Mouse (Mus musculus) fibroblast of lung, adult 2 months (primary cell): ENCODE measurements around the gene Pla2r1.

Source experiments
- DNase-seq: peaks from one replicate; pipeline ENCODE4 v3.0.0-alpha.2; 2011; ENCODE audit warnings: low read depth

Gene Pla2r1

DNA sequence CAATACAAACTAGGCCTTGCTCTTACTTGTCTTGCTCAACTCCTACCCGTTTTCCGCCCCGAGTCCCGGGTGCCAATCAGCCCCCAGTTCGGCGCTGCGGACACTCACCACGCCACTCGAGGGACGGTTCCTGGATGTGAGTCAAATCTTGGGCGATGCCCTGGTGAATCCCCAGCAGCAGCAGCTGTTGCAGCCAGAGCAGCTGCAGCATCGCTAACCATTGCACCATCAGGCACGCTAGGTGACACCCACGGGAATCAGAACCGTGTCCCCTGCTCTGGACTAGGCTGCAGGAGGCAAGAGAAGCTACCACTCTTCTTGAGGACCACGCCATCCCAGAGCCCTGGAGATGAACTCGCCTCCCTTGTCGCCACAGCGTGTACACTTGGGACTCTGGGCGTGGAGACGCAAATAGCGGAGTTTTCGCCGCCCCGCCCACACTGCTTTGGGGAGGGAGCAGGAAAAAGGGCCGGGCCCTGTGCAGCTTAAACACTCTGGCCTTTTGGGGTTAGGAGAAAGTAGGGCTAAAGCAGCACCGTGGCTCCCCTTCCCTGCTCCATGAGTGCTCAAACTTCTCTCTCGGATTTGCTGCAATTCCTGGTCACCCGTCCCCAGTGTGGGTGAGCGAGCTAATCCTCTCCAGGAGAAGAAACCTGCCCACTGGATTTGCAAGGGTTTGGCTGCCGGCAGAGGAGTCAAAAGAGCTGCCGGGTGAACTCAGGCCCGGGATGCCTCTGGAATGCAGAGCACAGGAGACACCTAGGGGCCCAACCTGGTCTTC, at the start of gene Pla2r1:
Gene Pla2r1, minus strand, starts transcription at position 407 of the 781 bp plus-strand sequence.
- no peak for DNase-seq

DNA sequence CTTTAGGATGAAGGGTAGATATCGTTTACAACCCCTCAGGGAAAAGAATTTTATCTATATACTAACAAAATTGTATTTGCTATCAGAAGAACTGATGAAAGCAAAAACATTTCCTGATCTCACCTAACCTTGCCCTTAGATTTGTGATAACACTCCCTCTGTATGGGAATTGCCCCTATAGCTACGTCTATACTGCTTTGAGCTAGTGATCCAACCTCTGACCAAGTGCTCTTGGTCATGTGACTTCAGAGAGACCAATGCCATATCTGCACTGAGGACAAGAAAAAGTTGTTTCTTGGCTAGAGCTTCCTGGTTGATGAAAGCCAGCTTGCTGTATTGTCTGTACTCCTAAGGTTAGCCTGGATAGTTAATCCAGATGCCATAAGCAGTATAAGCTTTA, 48.2 kb upstream of the Pla2r1 start:
- DNase-seq = no peak

DNA sequence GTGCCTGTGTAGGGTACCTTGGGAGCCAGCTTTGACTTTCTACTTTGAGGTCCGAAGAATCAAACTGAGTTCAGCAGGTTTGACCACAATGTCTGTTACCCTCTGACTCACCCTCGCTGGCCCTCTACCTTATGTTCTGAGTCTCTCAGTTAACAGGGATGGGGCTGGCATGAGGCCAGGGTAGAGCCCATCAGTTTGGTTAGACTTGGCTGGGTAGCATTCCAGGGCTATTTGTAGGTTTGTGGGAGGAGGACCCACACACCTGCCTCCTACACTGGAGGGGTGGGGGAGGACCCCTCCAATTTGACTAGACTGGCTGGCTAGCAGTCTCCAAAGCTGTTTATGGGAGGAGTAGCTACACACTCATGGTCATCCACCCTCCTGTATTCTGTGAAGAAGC, 47.8 kb upstream of the Pla2r1 start:
- no peak for DNase-seq

DNA sequence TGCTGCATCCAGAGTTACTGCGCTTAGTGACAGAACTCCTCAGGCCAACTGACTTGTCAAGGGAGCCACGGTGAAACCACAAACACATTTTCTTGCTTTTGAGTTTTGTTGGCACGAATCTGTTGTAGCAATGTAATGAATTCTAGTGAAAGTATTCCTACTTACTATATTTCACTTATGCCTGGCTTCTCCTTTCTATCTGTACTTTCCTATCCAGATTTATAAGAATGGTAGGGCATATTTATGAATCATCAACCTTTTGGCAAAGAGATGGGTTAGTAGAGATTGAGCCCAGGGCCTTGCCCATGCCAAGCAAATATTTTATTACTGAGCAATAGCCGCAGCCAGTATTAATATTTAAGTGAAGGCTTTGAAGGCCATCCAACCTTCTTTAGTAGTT, 30.3 kb upstream of the Pla2r1 start:
- DNase-seq = peak; percentile 41

DNA sequence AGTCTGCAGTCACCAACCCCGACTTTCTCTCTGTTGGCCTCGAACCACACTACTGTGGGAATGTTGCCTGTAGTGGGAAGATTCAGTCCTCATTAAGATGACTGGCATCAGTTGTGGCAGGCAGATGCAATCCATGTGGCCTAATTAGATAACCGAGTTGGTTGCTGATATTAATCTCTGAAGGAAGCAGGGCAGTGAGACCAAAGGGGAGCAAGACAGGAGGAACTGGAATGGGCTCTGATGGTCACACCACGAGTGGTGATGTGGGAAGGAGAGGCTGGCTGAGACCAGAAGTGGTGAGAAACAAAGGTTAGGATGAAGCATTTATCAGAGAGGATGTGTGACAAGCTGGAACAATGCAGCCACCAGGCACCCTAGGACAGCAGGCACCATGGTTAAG, 1.5 kb upstream of the Pla2r1 start:
- no peak for DNase-seq

DNA sequence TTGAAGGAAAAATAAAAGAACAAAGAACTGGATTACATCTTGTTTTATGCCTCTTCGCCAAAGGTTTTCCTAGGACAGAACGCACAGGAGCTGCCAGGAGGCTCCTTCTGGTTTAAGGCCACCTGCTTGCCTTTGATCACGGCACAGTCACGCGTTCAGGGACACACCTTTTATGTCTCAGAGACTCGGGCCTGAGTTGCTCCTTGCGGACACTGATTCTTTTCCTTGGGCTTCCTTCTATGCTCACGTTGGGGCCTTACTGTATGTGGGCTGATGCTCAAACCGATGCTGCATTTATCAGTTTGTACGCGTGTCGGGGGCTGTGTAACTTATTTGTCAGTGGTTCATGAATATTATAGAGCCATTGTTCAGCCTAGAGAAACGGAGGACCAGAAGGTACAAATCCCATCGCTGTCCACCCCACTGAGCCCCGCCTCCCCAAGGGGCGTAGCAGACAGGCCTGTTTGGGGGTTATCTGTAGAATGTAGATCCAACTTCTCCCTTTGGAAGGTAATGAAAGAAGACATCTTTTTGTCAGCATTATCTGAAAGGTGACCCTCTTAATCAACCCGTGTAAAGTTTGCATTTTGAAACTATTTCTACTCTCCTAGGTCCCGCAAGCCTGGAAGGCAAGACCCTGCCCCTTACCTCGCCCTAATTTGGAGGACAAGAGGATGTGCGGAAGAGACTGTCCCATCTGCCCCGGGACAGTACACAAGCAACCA, 769 bp downstream of the Pla2r1 start:
- DNase-seq = no peak

DNA sequence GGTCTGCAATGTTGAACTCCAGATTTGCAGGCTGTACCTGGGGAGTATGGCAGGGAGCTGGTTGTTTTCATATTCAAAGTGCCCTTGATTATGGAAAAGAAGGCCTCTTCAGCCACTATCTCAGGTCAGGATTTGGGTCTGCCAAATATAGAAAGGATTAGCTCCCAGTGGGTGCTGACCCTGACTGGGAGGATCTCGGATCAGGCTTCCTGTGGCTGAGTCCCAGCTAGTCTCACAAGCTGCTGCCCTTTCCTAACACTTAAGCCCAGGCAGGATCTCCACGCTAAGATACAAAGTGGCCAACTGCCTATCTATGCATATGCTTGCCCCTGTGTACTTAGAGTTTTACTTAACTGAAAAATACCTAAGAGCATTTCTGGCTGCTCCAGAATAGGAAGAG, 1.4 kb downstream of the Pla2r1 start:
- no peak for DNase-seq

DNA sequence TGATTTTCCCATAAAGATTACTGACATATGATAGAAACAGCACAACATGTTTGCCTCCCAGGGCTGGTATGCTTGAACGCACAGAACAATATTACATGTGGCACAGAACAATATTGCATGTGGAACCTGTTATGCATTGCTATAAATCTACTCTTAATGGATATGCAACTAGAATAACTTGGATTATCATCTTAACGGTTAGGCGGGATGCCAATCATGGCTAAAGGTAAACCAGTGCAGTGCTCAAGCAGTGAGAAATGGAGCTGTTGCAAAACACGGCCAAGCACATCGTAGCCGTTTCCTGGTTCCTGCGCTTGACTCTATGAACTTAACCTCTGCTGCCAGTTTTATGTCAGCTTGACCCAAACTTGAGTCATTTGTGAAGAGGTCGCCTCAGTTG, 2.6 kb downstream of the Pla2r1 start:
- no peak for DNase-seq

DNA sequence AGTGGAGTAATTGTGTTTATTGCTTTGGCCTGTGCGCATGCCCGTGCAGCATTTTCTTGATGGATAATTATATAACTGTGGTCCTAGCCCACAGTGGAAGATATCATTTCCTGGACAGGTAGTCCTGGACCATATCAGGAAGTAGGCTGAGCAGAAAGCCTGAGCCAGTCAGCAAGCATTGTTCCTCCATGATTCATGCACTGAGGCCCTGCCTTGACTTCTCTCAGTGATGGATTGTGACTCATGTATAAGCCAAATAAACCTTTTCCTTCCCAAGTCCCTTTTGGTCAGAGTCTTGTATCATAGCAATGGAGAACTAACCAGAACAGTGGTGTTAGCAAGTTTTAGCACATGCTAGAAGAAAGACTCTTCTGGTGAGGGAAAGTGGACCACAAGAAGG, 3.3 kb downstream of the Pla2r1 start:
- no peak for DNase-seq

DNA sequence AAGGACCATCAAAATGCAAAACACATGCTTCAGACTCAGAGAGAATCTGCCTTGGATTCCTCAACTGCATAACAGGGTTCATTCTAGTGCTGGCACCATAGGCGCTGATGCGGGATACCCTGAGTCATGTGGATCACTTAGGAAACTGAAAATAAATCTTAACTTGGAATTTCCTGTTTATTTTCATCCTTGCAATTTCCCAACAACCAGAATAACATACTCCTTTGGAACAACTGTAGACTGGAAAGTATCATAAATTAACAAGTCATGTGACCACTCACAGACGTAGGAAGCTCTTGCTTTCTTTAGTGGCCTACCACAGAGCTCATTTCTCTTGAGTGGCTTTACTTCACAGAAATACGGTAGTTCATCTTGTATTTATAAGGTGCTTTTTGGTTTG, 7.0 kb downstream of the Pla2r1 start:
- DNase-seq = no peak

DNA sequence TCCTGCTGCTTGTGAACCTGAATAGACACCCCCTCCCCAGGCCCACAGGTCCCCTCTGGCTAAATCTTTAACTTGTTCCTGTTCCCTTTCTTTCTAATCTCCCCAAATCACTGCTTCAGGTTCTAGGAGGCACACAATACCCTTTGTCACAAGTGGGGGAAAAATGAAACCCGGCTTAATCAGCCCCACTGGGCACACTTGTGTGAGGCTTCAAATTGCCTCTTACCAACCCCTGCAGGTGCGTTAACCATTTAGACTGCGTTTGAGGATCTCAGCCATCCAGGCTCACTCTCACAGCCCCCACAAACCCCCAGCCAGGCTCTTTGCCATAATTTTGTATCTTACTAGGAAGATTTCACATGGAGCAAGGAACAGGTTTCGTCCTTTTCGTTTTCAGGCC, 9.1 kb downstream of the Pla2r1 start:
- no peak for DNase-seq

DNA sequence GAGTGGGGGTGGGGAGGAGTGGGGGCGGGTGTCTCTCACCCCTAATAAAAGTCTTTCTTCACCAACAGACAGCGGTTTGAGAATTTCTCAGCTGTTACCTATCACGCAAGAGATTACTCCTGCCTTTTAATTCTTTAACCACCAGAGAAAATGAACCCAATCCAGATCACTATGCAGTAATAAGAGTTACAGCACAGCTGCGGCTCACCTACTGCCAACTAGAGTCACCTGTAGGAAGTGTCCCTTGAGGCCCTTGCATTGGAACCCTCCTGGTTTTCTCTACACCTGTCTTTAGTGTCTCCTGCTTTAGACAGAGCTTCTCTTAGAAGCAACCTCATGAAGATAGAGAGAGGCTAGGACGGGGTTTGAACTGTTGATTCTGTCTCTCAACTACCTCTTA, 11.4 kb downstream of the Pla2r1 start:
- DNase-seq = no peak

DNA sequence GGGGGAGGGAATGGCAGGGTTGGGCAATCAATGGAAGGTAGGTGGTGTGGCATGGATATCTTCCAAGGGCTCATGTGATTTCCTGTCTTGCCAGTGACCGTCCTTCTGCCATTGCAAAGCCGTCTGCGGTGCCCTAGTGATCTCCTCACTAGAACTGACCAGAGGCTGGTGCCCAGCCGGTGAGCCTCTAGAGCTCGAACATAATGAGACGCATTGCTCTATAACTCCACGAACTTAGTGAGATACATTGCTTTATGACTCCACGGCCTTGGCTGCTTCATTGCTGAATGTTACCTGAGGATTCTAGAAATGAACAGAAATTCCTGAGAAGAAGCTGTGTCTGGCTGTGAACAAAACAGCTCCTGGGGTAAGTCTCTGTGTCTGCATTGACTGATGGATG, 12.8 kb downstream of the Pla2r1 start:
- DNase-seq = no peak

DNA sequence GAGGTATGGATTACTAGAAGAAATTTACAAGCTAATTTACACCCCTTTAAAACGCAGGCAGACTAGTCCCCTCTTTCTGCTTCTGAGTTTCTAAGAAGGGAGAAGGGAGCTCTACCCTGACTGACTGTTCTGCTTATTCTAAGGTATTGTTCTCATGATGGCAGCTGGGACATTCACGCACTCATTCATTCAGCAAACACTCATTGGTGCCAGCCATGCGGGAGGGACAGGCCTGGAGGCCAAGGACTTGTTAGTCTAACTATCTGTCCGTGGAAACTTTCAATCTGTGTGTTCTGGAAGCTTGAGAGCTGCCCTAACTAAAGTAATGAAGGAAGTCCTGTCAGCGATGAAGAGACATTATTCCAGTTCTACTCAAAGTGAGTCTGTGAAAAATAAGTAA, 14.4 kb downstream of the Pla2r1 start:
- DNase-seq = no peak

DNA sequence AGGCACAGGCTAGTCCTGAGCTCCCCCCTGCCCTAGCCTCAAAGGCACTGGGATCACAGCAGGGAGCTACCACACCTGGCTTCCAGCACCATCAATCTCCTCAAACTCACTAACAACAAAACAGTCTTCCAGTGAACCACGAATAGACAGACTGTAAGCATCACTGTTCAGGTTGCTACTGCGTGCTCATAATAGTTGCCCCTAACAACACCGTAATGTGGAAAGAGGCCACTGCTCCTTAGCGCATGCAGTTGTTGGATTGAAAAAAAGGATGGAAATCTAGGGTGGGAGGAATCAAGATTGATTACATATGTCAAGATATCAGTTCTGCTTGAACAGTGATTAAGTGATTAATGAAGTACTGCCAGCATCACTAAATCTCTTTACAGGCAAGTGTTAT, 14.8 kb downstream of the Pla2r1 start:
- no peak for DNase-seq

DNA sequence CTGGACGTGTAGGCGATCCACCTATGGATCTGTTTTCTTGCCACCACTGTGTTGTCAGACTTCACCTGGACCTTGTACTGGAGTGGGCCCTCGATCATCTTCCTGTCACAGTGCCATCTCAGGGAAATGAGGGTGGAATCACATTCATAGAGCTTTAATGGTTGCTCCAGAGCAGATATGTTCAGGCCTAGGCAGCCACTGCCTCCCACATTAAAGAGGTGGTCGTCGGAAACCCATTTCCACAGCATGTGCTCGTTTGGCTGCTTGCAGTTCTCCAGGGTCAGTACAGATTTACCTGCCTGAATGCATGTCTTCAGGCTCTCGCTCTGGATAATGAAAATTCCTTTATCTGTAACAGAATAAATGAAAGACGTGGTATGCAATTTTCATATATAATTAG, 18.4 kb downstream of the Pla2r1 start:
- DNase-seq = no peak

DNA sequence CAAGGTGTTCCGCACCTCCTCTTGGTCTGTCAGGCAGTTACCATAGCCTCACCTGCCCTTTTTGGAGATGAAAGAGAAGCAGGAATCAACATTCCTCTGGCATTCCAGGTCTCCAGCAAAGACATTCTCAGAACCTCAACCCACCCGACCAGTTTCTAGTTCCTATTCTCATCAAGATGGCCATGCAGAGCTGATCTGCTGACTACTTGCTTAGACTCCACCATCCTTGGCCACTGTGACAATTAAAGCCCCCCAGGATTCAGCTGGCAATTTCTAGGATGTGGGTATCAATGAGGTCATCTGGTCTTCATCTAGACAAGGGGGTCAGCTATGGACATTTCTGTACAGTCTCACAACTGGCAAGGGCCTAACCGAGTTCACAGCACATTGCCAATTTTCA, 20.1 kb downstream of the Pla2r1 start:
- no peak for DNase-seq

DNA sequence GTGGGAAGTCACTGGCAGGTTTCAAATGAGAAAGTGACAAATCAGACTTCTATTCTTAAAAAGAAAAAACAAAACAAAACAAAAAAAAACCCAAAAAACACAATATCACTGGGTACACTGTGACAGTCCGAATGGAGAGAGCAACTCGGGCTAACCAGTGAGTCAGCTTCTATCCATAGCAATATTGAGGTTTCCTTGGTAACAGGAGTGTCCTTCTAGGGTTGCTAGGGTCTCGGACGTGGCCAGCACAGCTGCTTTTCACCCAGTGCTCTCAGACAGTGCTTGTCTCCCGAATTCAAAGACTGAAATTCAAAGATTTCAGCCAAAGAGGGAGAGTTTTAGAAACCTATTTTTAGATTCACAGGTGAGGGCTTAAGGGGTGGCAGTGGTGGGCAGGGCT, 20.6 kb downstream of the Pla2r1 start:
- no peak for DNase-seq

DNA sequence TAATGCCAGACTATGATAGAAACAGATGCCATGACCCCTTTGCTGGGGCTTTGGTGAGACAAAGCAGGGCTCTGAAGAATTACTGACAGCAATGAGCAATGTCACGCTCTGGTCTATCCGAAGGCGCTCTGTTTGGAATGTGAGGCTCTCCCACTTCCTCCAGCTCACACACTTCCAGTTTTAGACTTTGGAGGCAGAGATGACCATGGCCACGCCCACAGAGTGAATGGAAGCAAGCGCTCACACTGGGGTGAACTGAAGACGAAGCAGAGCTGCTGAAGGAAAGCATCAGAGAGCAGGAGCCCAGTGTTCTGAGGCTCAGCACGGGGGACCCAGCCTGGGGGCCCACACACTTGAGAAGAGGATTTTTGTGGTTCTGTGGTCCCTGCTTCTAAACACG, 37.3 kb downstream of the Pla2r1 start:
- DNase-seq = no peak

DNA sequence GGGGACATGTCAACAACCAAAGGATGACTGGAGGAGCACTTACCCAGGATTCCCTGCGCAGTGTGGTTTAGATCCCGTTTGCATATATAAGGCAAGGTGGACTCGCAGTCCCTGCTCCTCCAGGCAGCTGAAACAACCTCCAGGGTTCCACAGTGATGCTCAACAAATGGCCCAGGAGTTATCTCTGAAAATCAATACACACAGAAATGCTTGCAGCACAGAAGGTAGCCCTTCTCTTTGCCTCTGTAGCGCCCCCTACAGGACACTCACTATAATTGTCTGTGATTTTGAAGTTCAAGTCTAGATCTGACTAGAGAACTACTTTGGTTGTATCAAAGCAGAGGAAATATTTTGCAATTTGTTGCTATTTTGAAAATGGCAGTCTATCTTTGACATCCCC, 38.2 kb downstream of the Pla2r1 start:
- no peak for DNase-seq

DNA sequence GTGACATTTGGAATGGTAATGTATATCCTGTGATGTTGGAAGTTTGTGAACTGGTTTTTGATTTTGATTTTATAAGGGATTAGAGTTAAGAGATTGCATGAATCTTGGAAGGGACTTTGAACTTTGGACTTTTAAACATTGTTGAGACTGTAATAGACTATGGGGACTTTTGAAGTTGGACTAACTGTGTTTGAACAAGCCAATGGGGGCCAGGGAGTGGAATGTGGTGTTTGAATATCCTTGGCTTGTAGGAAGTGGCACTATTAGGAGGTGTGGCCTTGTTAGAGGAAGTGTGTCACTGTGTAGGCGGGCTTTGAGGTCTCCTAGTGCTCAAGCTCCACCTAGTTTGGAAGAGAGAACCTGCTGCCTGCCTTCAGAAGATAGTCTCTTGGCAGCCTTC, 42.4 kb downstream of the Pla2r1 start:
- DNase-seq = no peak

DNA sequence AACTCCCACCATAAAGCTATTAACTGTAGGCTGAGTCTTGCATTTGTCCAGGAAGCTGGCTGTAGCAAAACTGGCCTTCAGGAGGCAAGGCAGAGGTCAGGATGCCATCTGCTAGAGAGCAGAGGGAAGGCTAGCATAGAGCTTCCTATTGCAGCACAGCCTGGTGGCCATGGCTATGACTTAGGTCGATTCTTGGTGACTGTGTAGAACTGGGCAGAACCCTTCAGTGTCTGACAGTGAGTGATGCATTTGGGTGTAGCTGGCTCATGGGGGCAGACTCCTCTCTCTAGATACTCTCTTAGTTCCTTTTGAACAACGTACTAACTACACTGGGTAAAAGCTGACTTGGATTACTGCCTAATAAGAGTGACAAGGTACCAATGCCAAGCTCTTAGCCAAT, 48.0 kb downstream of the Pla2r1 start:
- DNase-seq = no peak

DNA sequence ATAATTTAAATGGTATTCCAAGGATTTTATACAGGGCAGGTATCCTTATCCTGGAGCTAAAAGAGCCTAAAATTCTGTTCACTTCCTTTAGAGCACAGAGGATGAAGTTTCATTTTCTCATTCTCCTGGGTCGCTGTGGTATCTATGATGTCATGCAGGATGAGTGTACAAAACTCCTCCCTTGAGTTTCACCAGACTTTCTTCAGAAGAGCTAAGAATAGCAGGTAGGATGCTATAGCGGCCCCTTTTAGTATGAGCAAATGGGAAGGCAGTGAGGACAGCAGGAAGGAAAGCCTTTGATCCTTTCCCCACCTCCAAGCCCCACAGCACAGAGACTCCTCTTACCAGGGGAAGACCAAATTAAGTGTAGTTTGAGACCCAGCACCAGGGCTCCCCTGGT, 48.4 kb downstream of the Pla2r1 start:
- no peak for DNase-seq

DNA sequence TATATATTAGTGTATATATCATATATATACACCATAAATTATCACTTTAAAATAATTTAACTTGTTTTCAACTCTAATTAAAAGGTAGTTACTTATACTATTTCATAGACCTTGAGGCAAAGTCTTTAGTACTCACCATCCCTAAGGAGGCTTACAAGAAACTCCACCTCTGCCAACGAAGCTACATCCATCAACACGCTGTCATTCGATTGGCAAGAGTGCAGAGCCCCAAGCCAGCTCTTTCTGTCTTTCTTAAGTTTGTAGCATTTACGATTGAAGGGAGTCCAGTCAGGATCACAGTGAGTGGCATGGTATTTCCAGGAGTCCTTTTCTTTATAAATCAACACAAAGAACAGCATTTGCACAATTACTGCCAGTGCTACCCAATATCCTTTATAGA, 49.1 kb downstream of the Pla2r1 start:
- no peak for DNase-seq
